Mouse (Mus musculus) heart, embryonic 12.5 days (tissue): ENCODE data around the gene Ston1. TPM values are rescaled to one million over a fixed set of nuclear protein-coding genes. Genes with fewer than 3 reads are reported as not detected.

ENCODE experiments used
- ATAC-seq: fragments of 200-750 bp; cut with Nextera tagmentation; 2 replicates; pipeline ENCODE4 v1.8.0; 2017; ENCODE audit warnings: moderate TSS enrichment, moderate library complexity; ENCODE audit not compliant: insufficient number of reproducible peaks, low FRiP score
- H3K27ac ChIP-seq: fragments of 300-500 bp; sonication (generic); 2 replicates; pipeline ENCODE4 v1.5.1; 2016; ENCODE audit warnings: mild to moderate bottlenecking, moderate library complexity; ENCODE audit not compliant: poor library complexity, severe bottlenecking
- H3K27me3 ChIP-seq: fragments of 300-500 bp; sonication (generic); replicated peaks from 2 replicates; pipeline ENCODE4 v1.6.1; 2016; ENCODE audit warnings: mild to moderate bottlenecking, moderate library complexity
- H3K36me3 ChIP-seq: fragments of 300-500 bp; sonication (generic); 2 replicates; pipeline ENCODE4 v1.6.1; 2016; ENCODE audit warnings: mild to moderate bottlenecking, moderate library complexity
- H3K4me1 ChIP-seq: fragments of 300-500 bp; sonication (generic); replicated peaks from 2 replicates; pipeline ENCODE4 v1.6.1; 2016; ENCODE audit warnings: mild to moderate bottlenecking
- H3K4me2 ChIP-seq: fragments of 300-500 bp; sonication (generic); 2 replicates; pipeline ENCODE4 v1.6.1; 2016; ENCODE audit warnings: mild to moderate bottlenecking, moderate library complexity
- H3K4me3 ChIP-seq: fragments of 300-500 bp; sonication (generic); 2 replicates; pipeline ENCODE4 v1.5.1; 2016; ENCODE audit warnings: mild to moderate bottlenecking
- H3K9ac ChIP-seq: fragments of 300-500 bp; sonication (generic); 2 replicates; pipeline ENCODE4 v1.6.1; 2016; ENCODE audit warnings: mild to moderate bottlenecking, moderate library complexity
- H3K9me3 ChIP-seq: fragments of 300-500 bp; sonication (generic); replicated peaks from 2 replicates; pipeline ENCODE4 v1.6.1; 2016; ENCODE audit warnings: mild to moderate bottlenecking, moderate library complexity
- WGBS: fragments of 180-500 bp; shearing (Covaris S2); methylation state at CpG from one replicate; pipeline ENCODE4 v1.1.7; 2016; 5-methylcytosine and 5-hydroxymethylcytosine counted together
- polyA plus RNA-seq: library from polyadenylated mRNA; unstranded; fragments of >200 nt; fragmentation: Nextera tagmentation; extraction: Ambion mirVana; gene quantifications from 2 replicates; pipeline ENCODE4 v1.2.1, GENCODE M21; 2016

The Ston1 gene
- polyA plus RNA-seq, 1 experiment from 2014 or later, result 5.4 TPM

DNA sequence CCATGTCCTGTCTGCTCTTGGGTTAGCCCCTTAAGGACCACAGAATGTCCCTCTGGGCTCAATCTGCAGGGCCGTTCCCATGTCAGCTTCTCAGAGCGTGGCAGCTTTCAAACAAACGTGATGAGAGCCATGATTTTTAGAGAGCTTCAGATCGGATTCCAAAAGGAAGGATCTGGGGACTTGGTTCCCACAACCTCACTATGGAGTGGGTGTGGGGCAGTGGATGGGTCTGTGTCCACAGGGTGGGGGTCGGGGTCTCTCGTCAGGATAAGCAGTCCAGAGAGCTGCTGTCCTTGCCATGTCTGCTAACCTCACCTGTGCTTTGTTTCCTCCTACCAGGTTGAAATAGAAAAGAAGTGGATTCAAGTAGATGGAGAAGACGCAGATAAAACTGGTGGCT is 47.4 kb downstream of the Ston1 start:
- no peak for ATAC-seq
- Histone ChIP-seq H3K36me3 (peaks cover 49% of the 10 kb centered on the region), H3K4me1 (peaks cover 5% of the 10 kb centered on the region; the same call in 1 of the 2 replicates), H3K4me2 (no peak overlapping the region), H3K4me3 (no peak overlapping the region), H3K27ac (no peak overlapping the region), H3K9me3 (no peaks in the 10 kb centered on the region), H3K27me3 (no peaks in the 10 kb centered on the region), H3K9ac (no peak overlapping the region)
- WGBS, result 84% methylated on average over 7 of the region's 7 CpGs

DNA sequence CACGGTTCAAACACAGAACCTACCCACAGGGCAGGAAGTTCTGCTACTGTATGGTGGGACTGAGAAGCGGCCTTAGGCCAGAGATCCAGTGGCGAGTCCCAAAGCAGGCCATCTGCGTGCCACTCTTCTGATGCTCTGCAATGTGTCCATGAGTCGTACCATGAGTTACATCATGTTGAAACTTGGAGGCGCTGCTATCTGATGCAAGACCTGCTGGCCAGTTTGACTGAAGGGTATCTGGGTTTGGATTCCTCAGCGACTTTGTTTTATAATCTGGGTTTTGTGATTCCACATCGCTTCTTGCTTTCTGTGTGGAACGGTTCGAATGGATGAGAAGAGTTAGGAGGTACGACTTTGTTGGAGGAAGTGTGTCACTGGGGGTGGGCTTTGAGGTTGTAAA is 47.8 kb downstream of the Ston1 start:
- H3K27me3 ChIP-seq, result no peaks in the 10 kb centered on the region
- peaks cover 49% of the 10 kb centered on the region for H3K36me3 ChIP-seq
- no peaks in the 10 kb centered on the region for H3K9me3 ChIP-seq
- ATAC-seq, result no peak
- H3K9ac ChIP-seq, result no peak overlapping the region
- 87% methylated on average over 11 of the region's 11 CpGs for WGBS
- H3K4me2 ChIP-seq, result no peak overlapping the region
- H3K4me3 ChIP-seq, result no peak overlapping the region
- H3K27ac ChIP-seq, result no peak overlapping the region
- H3K4me1 ChIP-seq, result peaks cover under 1% of the 10 kb centered on the region; the same call in 1 of the 2 replicates

DNA sequence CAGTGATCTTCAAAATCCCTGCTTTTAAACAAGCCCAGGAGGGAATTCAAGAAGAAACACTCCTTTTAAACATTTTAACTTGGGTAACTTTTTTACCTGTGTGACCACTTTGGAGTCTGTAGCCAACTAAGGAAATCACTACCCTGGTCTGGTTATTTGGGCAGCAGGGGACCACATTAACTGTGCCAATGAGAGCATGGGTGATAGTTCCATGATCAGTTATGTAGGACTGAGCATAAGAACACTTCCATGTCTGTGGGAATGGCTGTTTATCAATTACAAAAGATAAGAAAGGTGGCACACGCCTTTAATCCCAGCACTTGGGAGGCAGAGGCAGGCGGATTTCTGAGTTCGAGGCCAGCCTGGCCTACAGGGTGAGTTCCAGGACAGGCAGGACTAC is 49.7 kb downstream of the Ston1 start:
- Histone ChIP-seq H3K27ac (no peak overlapping the region), H3K27me3 (no peaks in the 10 kb centered on the region), H3K36me3 (peaks cover 49% of the 10 kb centered on the region), H3K4me1 (no peaks in the 10 kb centered on the region), H3K4me2 (no peak overlapping the region), H3K9me3 (no peaks in the 10 kb centered on the region), H3K9ac (no peak overlapping the region), H3K4me3 (no peak overlapping the region)
- ATAC-seq, result no peak
- WGBS, result 85% methylated on average over 3 of the region's 3 CpGs

DNA sequence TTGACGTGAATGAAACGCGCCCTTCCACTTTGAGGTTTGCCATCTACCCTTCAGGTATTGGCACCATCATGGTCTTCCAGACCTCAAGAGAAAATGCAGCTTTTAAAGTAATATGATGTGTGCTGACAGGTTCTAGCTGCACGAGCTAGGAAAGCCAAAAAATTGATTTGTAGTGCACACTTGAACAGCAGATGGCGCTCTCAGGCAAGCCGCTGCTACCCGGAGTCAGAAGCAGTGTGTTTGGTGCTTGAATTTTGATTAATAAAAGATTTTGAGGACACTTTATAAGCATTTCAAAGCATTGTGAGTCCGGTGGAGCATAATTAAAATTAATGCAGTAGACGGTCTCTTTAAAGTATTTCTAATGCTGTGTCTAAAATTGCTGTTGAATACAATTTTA is 54.5 kb downstream of the Ston1 start:
- no peak overlapping the region for H3K9ac ChIP-seq
- no peak overlapping the region for H3K4me3 ChIP-seq
- ATAC-seq, result no peak
- 0 out of 2 replicates have a peak, but pooled peaks cover 3% of the 10 kb centered on the region for H3K27me3 ChIP-seq
- H3K27ac ChIP-seq, result no peak overlapping the region
- H3K9me3 ChIP-seq, result no peaks in the 10 kb centered on the region
- H3K36me3 ChIP-seq, result peaks cover 18% of the 10 kb centered on the region
- H3K4me2 ChIP-seq, result no peak overlapping the region
- 5% methylated on average over 9 of the region's 9 CpGs for WGBS
- H3K4me1 ChIP-seq, result 0 out of 2 replicates have a peak, but pooled peaks cover 5% of the 10 kb centered on the region

DNA sequence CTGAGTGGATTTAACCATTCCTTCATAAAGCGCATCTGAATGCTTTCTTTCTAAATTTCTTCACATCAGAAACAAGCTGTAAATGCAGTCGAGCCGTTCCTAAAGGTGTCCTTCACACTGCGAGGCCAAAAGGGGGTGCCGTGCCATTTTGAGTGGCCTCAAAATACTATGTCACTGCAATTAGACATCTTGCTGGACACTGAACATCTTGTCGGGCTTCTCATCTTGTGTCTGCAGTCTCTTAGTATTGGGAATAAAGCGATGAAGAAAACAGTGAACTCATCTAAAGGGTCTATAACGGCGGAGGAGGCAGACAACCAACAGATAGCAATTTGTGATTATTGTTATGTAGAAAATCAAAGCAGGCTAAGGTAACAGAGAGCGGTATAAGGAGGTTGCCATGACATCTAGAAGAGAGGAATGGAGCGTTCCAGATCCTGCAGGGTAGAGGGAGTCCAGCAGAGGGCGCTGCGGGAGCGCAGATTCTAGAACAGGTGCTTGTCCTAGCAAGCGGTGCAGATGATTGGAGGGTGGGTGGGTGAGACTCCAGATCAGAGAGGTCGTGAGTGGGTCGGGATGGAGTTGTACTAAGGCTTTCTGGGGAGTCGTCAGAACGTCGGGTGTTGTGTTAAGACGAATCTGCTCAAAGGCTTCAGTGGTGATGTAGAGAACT is 55.4 kb downstream of the Ston1 start:
- Histone ChIP-seq H3K4me1 (0 out of 2 replicates have a peak, but pooled peaks cover 5% of the 10 kb centered on the region), H3K27me3 (0 out of 2 replicates have a peak, but pooled peaks cover 3% of the 10 kb centered on the region), H3K9ac (no peak overlapping the region), H3K4me2 (no peak overlapping the region), H3K4me3 (no peak overlapping the region), H3K36me3 (peaks cover 13% of the 10 kb centered on the region), H3K27ac (no peak overlapping the region), H3K9me3 (no peaks in the 10 kb centered on the region)
- ATAC-seq, result peak; percentile 44; the same call in 1 of the 2 replicates
- 21% methylated on average over 21 of the region's 21 CpGs for WGBS

DNA sequence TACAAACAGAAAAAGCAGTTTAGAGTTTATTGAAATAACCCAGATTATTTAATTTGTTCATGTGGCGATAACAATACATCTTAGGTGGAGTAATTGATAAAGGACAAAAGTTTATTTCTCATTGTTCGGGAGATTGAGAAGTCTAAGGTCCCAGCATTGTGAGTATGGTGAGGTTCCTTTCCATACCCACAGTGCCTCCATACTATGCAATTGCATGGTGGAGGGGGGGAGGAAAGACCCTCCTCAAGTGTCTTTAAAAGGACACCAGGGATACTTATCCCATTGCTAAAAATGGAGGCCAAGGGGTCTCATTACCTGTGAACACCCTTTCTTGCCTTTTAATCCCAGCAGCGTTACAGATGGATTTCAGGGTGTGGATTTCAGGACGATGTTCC is 55.9 kb downstream of the Ston1 start:
- Histone ChIP-seq H3K9me3 (no peaks in the 10 kb centered on the region), H3K4me1 (0 out of 2 replicates have a peak, but pooled peaks cover 5% of the 10 kb centered on the region), H3K9ac (no peak overlapping the region), H3K4me2 (no peak overlapping the region), H3K27me3 (0 out of 2 replicates have a peak, but pooled peaks cover 3% of the 10 kb centered on the region), H3K36me3 (peaks cover 7% of the 10 kb centered on the region), H3K27ac (no peak overlapping the region), H3K4me3 (no peak overlapping the region)
- ATAC-seq, result no peak
- WGBS, result 72% methylated on average over 4 of the region's 4 CpGs

DNA sequence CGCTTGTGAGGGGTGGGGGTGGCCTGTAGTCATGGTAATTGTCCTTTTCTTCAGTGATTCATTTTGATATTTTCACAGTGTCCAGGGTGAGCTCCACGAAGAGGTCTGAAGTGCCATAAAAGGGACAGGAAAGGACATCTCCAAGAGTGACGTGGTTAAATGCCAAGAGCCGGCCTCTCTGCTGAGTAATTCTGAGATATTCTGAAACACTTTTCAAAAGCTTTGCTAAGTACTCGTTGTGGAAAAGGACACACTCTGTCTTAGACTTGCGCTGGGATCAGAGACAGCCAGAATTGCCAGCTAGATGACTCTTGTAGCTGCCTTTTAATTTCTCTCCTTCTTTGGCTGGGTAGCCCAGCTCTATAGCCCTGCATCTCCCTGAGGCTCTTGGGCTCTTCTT is 61.0 kb downstream of the Ston1 start:
- H3K4me2 ChIP-seq, result no peak overlapping the region
- no peak overlapping the region for H3K4me3 ChIP-seq
- no peaks in the 10 kb centered on the region for H3K9me3 ChIP-seq
- WGBS, result 74% methylated on average over 6 of the region's 6 CpGs
- no peak overlapping the region for H3K9ac ChIP-seq
- no peaks in the 10 kb centered on the region for H3K36me3 ChIP-seq
- H3K27me3 ChIP-seq, result 0 out of 2 replicates have a peak, but pooled peaks cover 1% of the 10 kb centered on the region
- no peaks in the 10 kb centered on the region for H3K4me1 ChIP-seq
- ATAC-seq, result no peak
- H3K27ac ChIP-seq, result no peak overlapping the region

DNA sequence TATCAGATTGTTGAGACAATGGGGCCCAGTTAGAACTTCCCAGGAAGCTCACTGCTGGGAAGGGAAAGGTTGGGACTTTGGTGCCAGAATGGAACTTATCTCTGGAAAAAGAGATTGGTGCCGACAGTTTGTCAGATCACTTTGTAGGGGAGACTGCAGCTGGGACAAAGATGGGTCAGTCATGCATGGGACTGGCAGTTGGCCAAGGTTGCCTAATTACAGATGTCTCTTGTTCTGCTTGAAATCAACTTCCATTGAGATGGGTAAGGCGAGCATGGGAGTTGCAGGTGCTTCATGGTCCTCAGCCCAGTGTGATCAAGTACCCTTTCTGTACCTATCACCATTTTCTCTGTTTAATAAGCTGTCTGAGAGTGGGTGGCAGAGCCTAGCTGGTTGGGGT is 68.6 kb downstream of the Ston1 start:
- no peaks in the 10 kb centered on the region for H3K36me3 ChIP-seq
- H3K4me1 ChIP-seq, result no peaks in the 10 kb centered on the region
- H3K27ac ChIP-seq, result no peak overlapping the region
- no peak for ATAC-seq
- H3K27me3 ChIP-seq, result no peaks in the 10 kb centered on the region
- 42% methylated on average over 2 of the region's 2 CpGs for WGBS
- no peak overlapping the region for H3K9ac ChIP-seq
- H3K4me3 ChIP-seq, result no peak overlapping the region
- no peak overlapping the region for H3K4me2 ChIP-seq
- H3K9me3 ChIP-seq, result no peaks in the 10 kb centered on the region

DNA sequence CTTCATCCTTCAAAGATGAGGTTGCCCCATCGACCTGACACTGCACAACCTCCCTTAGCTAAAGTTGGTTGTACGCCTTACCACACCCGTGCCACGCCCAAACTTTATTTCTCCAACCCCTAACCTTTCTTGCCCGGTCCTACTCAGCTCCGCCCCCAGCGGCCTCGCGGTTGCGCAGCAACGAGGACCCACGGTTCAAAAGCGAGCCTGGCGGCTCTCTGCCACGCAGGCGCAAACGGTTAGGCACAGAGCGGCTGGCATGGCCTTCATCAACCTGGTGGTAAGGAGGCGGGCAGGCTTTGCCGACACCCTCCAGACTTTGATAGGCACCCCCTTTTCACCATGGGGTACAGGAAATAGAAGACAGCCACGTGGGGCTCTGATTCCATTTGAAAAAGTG is 71.0 kb downstream of the Ston1 start, which contains the start of gene Gtf2a1l:
Gene Gtf2a1l (plus strand): TSS at position 209 of the 400 bp plus-strand sequence.
- peak within 1 kb of the TSS; percentile 63 for H3K4me2 ChIP-seq
- H3K27ac ChIP-seq, result no peak within 1 kb of the TSS
- WGBS, result 26% methylated on average over 21 of the region's 21 CpGs
- H3K27me3 ChIP-seq, result no peaks in the 10 kb centered on the region
- peak within 1 kb of the TSS; percentile 29 for H3K4me3 ChIP-seq
- ATAC-seq, result no peak
- H3K36me3 ChIP-seq, result no peaks in the 10 kb centered on the region
- no peaks in the 10 kb centered on the region for H3K4me1 ChIP-seq
- no peaks in the 10 kb centered on the region for H3K9me3 ChIP-seq
- no peak within 1 kb of the TSS for H3K9ac ChIP-seq

DNA sequence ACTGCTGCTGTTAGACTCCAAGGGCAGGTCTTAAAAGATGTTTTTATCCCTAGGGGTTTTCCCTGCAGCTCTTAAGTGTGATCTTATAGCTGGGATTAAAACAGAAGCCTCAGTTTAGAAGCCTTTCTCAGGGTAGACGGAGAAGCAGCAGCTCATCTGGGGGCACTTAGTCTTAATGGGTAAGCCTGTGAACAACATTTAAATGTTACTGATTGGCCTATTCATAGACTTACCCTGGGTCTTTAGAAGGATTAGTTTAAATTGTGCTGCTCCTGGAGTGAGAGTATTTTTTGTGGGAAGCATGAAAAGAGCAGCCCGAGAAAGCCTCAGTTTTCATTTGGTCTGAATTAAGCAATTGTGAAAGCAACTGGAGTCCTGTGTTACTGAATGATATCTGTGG is 72.4 kb downstream of the Ston1 start:
- WGBS, result 70% methylated on average over 2 of the region's 2 CpGs
- no peak for ATAC-seq
- no peak overlapping the region for H3K27ac ChIP-seq

DNA sequence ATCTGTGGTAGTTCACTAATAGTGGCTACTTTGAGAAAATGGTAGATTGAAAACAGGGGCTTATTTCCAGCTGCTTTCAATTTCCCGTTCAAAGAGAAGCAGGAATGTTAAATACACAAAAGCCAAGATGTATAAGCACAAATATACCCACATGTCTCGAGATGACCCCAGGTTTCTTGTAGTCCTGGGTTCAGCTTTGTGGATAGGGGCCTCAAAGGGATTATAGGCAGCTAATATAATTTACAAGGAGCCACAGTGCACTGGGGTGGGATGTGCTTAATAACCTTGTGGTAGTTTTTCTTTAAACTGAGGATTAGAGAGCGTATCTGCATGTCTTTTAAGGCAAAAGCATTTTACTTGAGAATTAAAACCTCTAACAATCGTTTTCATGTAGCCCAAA is 73.3 kb downstream of the Ston1 start:
- H3K4me1 ChIP-seq, result no peaks in the 10 kb centered on the region
- 62% methylated on average over 4 of the region's 4 CpGs for WGBS
- H3K27me3 ChIP-seq, result no peaks in the 10 kb centered on the region
- H3K27ac ChIP-seq, result no peak overlapping the region
- no peak overlapping the region for H3K4me2 ChIP-seq
- H3K9ac ChIP-seq, result no peak overlapping the region
- no peak overlapping the region for H3K4me3 ChIP-seq
- H3K9me3 ChIP-seq, result no peaks in the 10 kb centered on the region
- H3K36me3 ChIP-seq, result no peaks in the 10 kb centered on the region
- ATAC-seq, result no peak

More for the DNA sequence above, 72.4 kb downstream of the Ston1 start:
- H3K4me3 ChIP-seq, result no peak overlapping the region
- no peaks in the 10 kb centered on the region for H3K27me3 ChIP-seq
- no peaks in the 10 kb centered on the region for H3K36me3 ChIP-seq
- no peak overlapping the region for H3K4me2 ChIP-seq
- H3K4me1 ChIP-seq, result no peaks in the 10 kb centered on the region
- no peak overlapping the region for H3K9ac ChIP-seq
- no peaks in the 10 kb centered on the region for H3K9me3 ChIP-seq
